Mouse (Mus musculus): ENCODE data around the gene Slc16a2. TPM values are rescaled to one million over a fixed set of nuclear protein-coding genes. Genes with fewer than 3 reads are reported as not detected.

Gene Slc16a2
- polyA plus RNA-seq, 1 experiment from 2014 or later = 16.3 TPM

DNA sequence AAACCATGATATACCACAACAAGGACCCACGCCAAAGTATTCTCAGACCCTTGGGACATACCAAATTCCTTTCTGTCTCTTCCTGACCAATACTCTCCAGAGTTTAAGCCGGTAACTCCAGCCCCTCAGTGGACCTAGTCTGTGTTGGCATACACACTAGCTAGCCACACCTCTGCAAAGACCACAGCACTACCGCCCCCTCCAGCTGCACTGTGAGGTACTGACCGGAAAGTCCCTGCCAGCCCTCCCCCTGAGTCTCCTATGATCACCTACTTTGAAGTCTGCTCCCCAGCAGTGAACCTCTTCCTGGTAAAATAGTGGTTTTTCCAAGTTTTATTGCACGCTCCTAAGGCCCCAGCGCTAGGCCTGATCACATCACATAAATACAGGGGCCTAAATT, 2.5 kb downstream of the Slc16a2 start:
- Histone ChIP-seq H3K36me3 (ENCODE audit: control insufficient read depth, insufficient read depth, low read length) (no peaks in the 10 kb centered on the region), H3K9me3 (ENCODE audit: control insufficient read depth, low read length) (no peaks in the 10 kb centered on the region), H3K27me3 (ENCODE audit: control insufficient read depth, insufficient read depth, low read length) (peaks cover 33% of the 10 kb centered on the region), H3K27ac (ENCODE audit: low read depth, low read length) (no peak overlapping the region), H3K4me3 (ENCODE audit: low read depth, low read length) (no peak overlapping the region), H3K4me2 (ENCODE audit: low read depth) (peak overlapping the region; percentile 14; the same call in 1 of the 2 replicates), H3K4me1 (ENCODE audit: control insufficient read depth, insufficient read depth, low read length) (no peaks in the 10 kb centered on the region), H3K9ac (ENCODE audit: low read length) (no peak overlapping the region)
- no peak for DNase-seq (ENCODE audit: low spot score)
- 45% methylated on average over 6 of the region's 6 CpGs for WGBS
- ATAC-seq (ENCODE audit: insufficient read depth, low FRiP score, low TSS enrichment) = no peak

DNA sequence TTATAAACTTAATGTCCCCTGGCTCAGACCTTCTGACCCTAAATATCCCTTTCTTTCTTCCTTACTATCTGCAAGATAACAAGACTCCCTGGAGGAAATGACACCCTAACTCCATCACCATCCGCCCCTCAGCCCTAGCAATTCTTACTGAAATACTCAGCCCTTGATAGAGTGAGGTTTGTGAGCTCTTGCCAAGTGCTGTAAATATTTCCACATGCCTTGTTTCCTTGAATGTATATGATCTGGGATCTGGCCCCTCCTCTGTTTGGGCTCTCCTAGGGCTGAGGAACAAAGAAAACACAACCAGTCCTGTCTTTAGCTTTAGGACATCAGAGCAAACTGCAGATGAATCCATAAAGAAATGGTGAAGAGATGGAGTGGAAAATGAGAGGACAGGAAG, 9.1 kb downstream of the Slc16a2 start:
- ATAC-seq (ENCODE audit: insufficient read depth, low FRiP score, low TSS enrichment) = no peak
- Histone ChIP-seq H3K4me3 (ENCODE audit: low read depth, low read length) (no peak overlapping the region), H3K9ac (ENCODE audit: low read length) (no peak overlapping the region), H3K27ac (ENCODE audit: low read depth, low read length) (no peak overlapping the region), H3K27me3 (ENCODE audit: control insufficient read depth, insufficient read depth, low read length) (peaks cover 29% of the 10 kb centered on the region), H3K9me3 (ENCODE audit: control insufficient read depth, low read length) (no peaks in the 10 kb centered on the region), H3K4me2 (ENCODE audit: low read depth) (no peak overlapping the region), H3K36me3 (ENCODE audit: control insufficient read depth, insufficient read depth, low read length) (no peaks in the 10 kb centered on the region), H3K4me1 (ENCODE audit: control insufficient read depth, insufficient read depth, low read length) (no peaks in the 10 kb centered on the region)
- DNase-seq (ENCODE audit: low spot score) = no peak
- 73% methylated on average over 1 of the region's 1 CpGs for WGBS

DNA sequence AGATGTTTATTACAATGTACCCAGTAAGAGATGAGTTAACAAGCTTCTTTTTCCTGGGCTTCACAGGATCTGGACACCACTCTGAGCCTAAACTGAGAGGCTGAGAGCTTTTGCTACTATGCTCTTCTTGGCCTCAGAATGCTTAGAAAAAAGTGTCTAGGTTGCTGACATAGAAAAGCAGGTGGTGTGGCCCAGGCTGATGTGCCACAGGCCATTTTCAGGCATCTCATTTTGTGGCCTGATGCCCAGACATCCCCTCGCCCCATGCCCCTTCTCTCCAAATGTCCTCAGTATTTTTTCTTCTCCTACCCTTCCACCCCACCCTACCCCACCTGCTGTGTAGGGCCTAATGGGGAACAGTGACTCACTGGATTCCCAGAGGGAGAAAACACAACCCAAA, 11.3 kb downstream of the Slc16a2 start:
- Histone ChIP-seq H3K4me3 (ENCODE audit: low read depth, low read length) (no peak overlapping the region), H3K36me3 (ENCODE audit: control insufficient read depth, insufficient read depth, low read length) (no peaks in the 10 kb centered on the region), H3K27ac (ENCODE audit: low read depth, low read length) (no peak overlapping the region), H3K9me3 (ENCODE audit: control insufficient read depth, low read length) (no peaks in the 10 kb centered on the region), H3K9ac (ENCODE audit: low read length) (no peak overlapping the region), H3K4me2 (ENCODE audit: low read depth) (no peak overlapping the region), H3K4me1 (ENCODE audit: control insufficient read depth, insufficient read depth, low read length) (no peaks in the 10 kb centered on the region), H3K27me3 (ENCODE audit: control insufficient read depth, insufficient read depth, low read length) (peaks cover 35% of the 10 kb centered on the region)
- 94% methylated on average over 1 of the region's 1 CpGs for WGBS
- ATAC-seq (ENCODE audit: insufficient read depth, low FRiP score, low TSS enrichment) (no peak), DNase-seq (ENCODE audit: low spot score) (no peak)

DNA sequence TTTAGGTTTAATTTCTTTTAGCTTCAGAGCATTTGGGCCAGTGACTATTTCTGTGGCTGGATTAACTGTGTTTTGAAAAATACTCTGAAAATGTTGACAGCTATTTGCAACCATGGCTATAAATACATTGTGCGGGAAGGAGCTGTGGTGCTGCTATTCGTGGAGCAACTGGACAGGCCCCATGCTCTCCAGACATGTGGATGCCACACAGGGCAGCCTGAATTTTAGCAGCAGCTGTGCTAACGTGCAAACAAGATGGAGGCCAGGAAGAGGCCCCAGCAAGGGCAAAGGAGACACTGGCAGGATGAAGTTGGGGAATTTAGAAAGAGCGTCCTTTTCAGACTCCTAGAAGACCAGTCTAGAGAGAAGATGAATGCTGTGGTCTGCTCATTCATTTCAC, 15.4 kb downstream of the Slc16a2 start:
- ATAC-seq (ENCODE audit: insufficient read depth, low FRiP score, low TSS enrichment) = no peak

DNA sequence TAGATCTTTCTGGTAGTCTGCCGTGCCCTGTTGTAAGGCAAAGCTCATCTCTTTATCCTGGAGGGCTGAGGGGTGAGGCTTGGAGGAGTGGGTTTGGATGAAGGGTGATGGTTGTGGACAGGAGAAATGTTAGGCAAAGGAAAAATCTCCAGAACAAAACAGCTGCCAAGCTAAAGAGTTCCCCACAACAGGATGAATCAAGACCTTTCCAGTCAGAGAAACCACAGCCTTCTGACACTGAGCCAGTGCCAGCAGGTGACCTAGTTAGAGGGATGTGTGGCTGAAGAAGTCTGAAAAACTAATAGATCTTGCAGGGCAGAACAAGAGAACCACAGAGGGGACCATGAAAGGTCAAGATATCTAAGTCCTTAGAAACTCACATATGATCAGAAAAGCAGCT, 24.8 kb downstream of the Slc16a2 start:
- no peak overlapping the region for H3K4me3 ChIP-seq (ENCODE audit: low read depth, low read length)

More for the DNA sequence above, 15.4 kb downstream of the Slc16a2 start:
- DNase-seq (ENCODE audit: low spot score) = no peak
- Histone ChIP-seq H3K4me3 (ENCODE audit: low read depth, low read length) (no peak overlapping the region), H3K27me3 (ENCODE audit: control insufficient read depth, insufficient read depth, low read length) (peaks cover 37% of the 10 kb centered on the region), H3K36me3 (ENCODE audit: control insufficient read depth, insufficient read depth, low read length) (no peaks in the 10 kb centered on the region), H3K27ac (ENCODE audit: low read depth, low read length) (no peak overlapping the region), H3K9ac (ENCODE audit: low read length) (no peak overlapping the region), H3K4me1 (ENCODE audit: control insufficient read depth, insufficient read depth, low read length) (no peaks in the 10 kb centered on the region), H3K4me2 (ENCODE audit: low read depth) (no peak overlapping the region), H3K9me3 (ENCODE audit: control insufficient read depth, low read length) (no peaks in the 10 kb centered on the region)
- WGBS = 73% methylated on average over 4 of the region's 4 CpGs

DNA sequence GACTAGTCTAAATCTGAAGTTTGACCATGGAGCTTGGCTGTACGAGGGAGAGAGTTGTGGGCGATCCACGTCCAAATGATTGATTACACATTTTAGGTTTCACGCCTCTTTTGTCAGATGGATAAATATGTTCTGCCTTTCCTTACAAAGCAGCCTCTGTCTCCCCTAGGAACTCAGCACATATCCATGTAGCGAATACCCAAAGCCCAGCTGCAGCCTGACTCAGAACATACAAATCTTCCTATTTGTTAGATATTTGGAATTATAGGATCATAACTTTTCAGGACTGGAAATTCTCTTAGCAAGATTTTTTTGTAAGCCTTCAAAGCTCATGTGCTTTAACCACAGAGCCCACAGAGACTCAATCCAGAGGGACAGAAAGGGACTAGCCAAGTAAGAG, 26.3 kb downstream of the Slc16a2 start:
- DNase-seq (ENCODE audit: low spot score) = no peak
- Histone ChIP-seq H3K9me3 (ENCODE audit: control insufficient read depth, low read length) (no peaks in the 10 kb centered on the region), H3K9ac (ENCODE audit: low read length) (no peak overlapping the region), H3K36me3 (ENCODE audit: control insufficient read depth, insufficient read depth, low read length) (no peaks in the 10 kb centered on the region), H3K4me2 (ENCODE audit: low read depth) (no peak overlapping the region), H3K4me3 (ENCODE audit: low read depth, low read length) (no peak overlapping the region), H3K4me1 (ENCODE audit: control insufficient read depth, insufficient read depth, low read length) (no peaks in the 10 kb centered on the region), H3K27ac (ENCODE audit: low read depth, low read length) (no peak overlapping the region), H3K27me3 (ENCODE audit: control insufficient read depth, insufficient read depth, low read length) (peaks cover 26% of the 10 kb centered on the region; the same call in 1 of the 2 replicates)
- WGBS = 55% methylated on average over 5 of the region's 5 CpGs
- ATAC-seq (ENCODE audit: insufficient read depth, low FRiP score, low TSS enrichment) = no peak

More for the DNA sequence above, 24.8 kb downstream of the Slc16a2 start:
- Histone ChIP-seq H3K9me3 (ENCODE audit: control insufficient read depth, low read length) (no peaks in the 10 kb centered on the region), H3K4me2 (ENCODE audit: low read depth) (no peak overlapping the region), H3K36me3 (ENCODE audit: control insufficient read depth, insufficient read depth, low read length) (no peaks in the 10 kb centered on the region), H3K27ac (ENCODE audit: low read depth, low read length) (no peak overlapping the region), H3K4me1 (ENCODE audit: control insufficient read depth, insufficient read depth, low read length) (no peaks in the 10 kb centered on the region), H3K9ac (ENCODE audit: low read length) (no peak overlapping the region), H3K27me3 (ENCODE audit: control insufficient read depth, insufficient read depth, low read length) (peaks cover 16% of the 10 kb centered on the region; the same call in 1 of the 2 replicates)
- DNase-seq (ENCODE audit: low spot score) (no peak), ATAC-seq (ENCODE audit: insufficient read depth, low FRiP score, low TSS enrichment) (no peak)
- WGBS = 82% methylated on average over 1 of the region's 1 CpGs

DNA sequence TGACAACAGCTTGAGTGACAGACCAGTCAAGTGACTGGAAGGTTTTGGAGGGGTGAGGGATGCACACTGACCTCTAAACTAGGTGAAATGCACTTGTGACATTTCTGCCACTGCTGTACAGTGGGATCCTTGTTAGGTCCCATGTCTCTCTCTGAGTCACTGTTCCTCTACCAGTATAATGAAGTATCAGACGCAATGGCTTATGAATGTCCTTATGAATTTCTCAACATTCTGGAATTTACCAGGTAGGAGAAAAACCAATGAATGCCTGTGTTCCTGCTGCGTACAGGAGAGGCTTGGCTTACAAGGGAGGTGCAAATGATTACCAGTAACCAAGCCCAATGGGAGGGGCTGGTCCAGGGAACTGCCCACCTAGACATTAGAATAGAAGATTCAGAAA, 30.5 kb downstream of the Slc16a2 start:
- Histone ChIP-seq H3K27me3 (ENCODE audit: control insufficient read depth, insufficient read depth, low read length) (peaks cover 23% of the 10 kb centered on the region; the same call in 1 of the 2 replicates), H3K9me3 (ENCODE audit: control insufficient read depth, low read length) (no peaks in the 10 kb centered on the region), H3K9ac (ENCODE audit: low read length) (no peak overlapping the region), H3K4me2 (ENCODE audit: low read depth) (no peak overlapping the region), H3K27ac (ENCODE audit: low read depth, low read length) (no peak overlapping the region), H3K4me1 (ENCODE audit: control insufficient read depth, insufficient read depth, low read length) (no peaks in the 10 kb centered on the region), H3K4me3 (ENCODE audit: low read depth, low read length) (no peak overlapping the region), H3K36me3 (ENCODE audit: control insufficient read depth, insufficient read depth, low read length) (no peaks in the 10 kb centered on the region)
- 80% methylated on average over 2 of the region's 2 CpGs for WGBS
- no peak for ATAC-seq (ENCODE audit: insufficient read depth, low FRiP score, low TSS enrichment)
- no peak for DNase-seq (ENCODE audit: low spot score)

DNA sequence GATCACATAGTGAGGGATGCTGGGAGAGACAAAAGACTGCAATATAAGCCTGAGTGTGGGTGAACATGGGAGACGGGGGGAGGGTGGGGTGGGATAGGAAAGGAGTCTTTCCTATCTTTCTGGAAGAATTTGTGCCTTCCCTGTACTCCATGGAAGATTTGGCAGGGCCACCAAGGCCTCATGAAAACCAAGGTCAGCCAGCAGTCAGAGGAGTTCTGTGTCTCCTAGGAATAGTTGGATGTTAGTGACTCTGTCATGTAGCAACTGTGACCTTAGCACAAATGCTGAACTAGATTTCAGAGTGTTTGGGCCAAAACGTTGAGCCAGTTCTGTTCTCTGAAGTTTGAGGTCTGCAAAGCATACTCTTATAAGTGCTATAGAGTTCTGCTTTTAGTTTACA, 36.1 kb downstream of the Slc16a2 start:
- DNase-seq (ENCODE audit: low spot score) (no peak), ATAC-seq (ENCODE audit: insufficient read depth, low FRiP score, low TSS enrichment) (no peak)
- Histone ChIP-seq H3K9ac (ENCODE audit: low read length) (no peak overlapping the region), H3K4me3 (ENCODE audit: low read depth, low read length) (no peak overlapping the region), H3K36me3 (ENCODE audit: control insufficient read depth, insufficient read depth, low read length) (no peaks in the 10 kb centered on the region), H3K4me2 (ENCODE audit: low read depth) (no peak overlapping the region), H3K27me3 (ENCODE audit: control insufficient read depth, insufficient read depth, low read length) (peaks cover 22% of the 10 kb centered on the region), H3K27ac (ENCODE audit: low read depth, low read length) (no peak overlapping the region), H3K4me1 (ENCODE audit: control insufficient read depth, insufficient read depth, low read length) (no peaks in the 10 kb centered on the region), H3K9me3 (ENCODE audit: control insufficient read depth, low read length) (no peaks in the 10 kb centered on the region)
- 75% methylated on average over 2 of the region's 2 CpGs for WGBS

DNA sequence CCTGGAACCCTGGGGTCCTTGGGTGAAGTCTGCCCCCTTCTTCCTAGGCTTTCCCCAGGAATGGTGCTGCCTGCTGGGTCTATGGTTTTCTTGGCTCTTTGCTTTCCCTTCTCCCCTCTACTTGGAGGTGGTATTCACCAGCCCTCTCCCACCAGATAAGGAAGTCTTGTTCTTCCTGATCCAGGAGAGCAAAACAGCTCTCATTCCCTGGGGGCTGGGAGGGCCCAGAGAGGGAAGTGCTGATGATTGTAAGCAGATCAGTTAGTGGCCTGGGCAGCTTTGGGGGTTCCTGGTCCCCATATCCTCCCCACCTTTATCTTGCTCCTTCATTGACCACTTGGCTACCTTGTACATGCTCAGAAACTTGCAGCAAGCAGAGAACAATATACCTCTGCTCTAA, 45.4 kb downstream of the Slc16a2 start:
- Histone ChIP-seq H3K9me3 (ENCODE audit: control insufficient read depth, low read length) (no peaks in the 10 kb centered on the region), H3K27me3 (ENCODE audit: control insufficient read depth, insufficient read depth, low read length) (peaks cover 24% of the 10 kb centered on the region), H3K4me1 (ENCODE audit: control insufficient read depth, insufficient read depth, low read length) (no peaks in the 10 kb centered on the region), H3K4me2 (ENCODE audit: low read depth) (no peak overlapping the region), H3K36me3 (ENCODE audit: control insufficient read depth, insufficient read depth, low read length) (no peaks in the 10 kb centered on the region), H3K9ac (ENCODE audit: low read length) (no peak overlapping the region), H3K27ac (ENCODE audit: low read depth, low read length) (no peak overlapping the region), H3K4me3 (ENCODE audit: low read depth, low read length) (no peak overlapping the region)
- ATAC-seq (ENCODE audit: insufficient read depth, low FRiP score, low TSS enrichment) = no peak
- no peak for DNase-seq (ENCODE audit: low spot score)

Measured in neural tube, embryonic 11.5 days (tissue).